Mouse (Mus musculus): ENCODE data around the gene Gli3.

Gene Gli3

GRCm38 (mm10) chr13:15688826-15689501 lies 225.9 kb downstream of the Gli3 start:
- in situ Hi-C loops (cut with MboI; ENCODE audit: low pct_unique_long_range_greater_than_20kb in 1 of 2, low sequenced_read_pairs in 2 of 2, unreplicated experiment in 1 of 2), result no loop called here

GRCm38 (mm10) chr13:15691751-15692464 lies 228.9 kb downstream of the Gli3 start:
- in situ Hi-C loops (cut with MboI; ENCODE audit: low pct_unique_long_range_greater_than_20kb in 1 of 2, low sequenced_read_pairs in 2 of 2, unreplicated experiment in 1 of 2), result no loop called here

GRCm38 (mm10) chr13:15692465-15692809 lies 229.4 kb downstream of the Gli3 start:
- in situ Hi-C loops (cut with MboI; ENCODE audit: low pct_unique_long_range_greater_than_20kb in 1 of 2, low sequenced_read_pairs in 2 of 2, unreplicated experiment in 1 of 2), result no loop called here

- in situ Hi-C loops (cut with MboI; ENCODE audit: low pct_unique_long_range_greater_than_20kb in 1 of 2, low sequenced_read_pairs in 2 of 2, unreplicated experiment in 1 of 2), result no loop called here
These were observed 235.2 kb downstream of the Gli3 start for GRCm38 (mm10) chr13:15698284-15698683.

GRCm38 (mm10) chr13:15699116-15699515 lies 236.1 kb downstream of the Gli3 start:
- in situ Hi-C loops (cut with MboI; ENCODE audit: low pct_unique_long_range_greater_than_20kb in 1 of 2, low sequenced_read_pairs in 2 of 2, unreplicated experiment in 1 of 2), result no loop called here

GRCm38 (mm10) chr13:15704669-15705068 lies 241.6 kb downstream of the Gli3 start:
- in situ Hi-C loops (cut with MboI; ENCODE audit: low pct_unique_long_range_greater_than_20kb in 1 of 2, low sequenced_read_pairs in 2 of 2, unreplicated experiment in 1 of 2), result no loop called here

DNA sequence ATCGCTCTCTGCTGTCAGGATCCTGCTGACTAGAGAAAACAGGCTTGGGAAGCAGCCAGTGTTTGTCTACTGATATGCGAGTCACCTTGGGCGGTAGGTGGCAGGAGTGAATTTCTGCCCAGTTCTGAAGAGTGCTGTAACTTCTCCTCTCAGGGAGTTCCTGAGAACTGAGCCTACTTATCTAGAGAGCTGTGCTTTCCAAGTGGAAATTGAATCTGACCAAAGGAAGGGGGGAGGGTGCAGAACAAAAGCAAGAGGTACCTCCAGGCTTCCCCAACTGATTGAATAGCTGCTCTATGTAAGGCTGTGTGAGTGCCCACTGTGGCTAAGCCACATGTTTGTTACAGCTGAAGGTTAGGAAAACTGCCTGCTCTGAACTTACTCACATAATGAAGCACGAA lies 244.4 kb downstream of the Gli3 start:
- in situ Hi-C loops (cut with MboI; ENCODE audit: low pct_unique_long_range_greater_than_20kb in 1 of 2, low sequenced_read_pairs in 2 of 2, unreplicated experiment in 1 of 2), result no loop called here

DNA sequence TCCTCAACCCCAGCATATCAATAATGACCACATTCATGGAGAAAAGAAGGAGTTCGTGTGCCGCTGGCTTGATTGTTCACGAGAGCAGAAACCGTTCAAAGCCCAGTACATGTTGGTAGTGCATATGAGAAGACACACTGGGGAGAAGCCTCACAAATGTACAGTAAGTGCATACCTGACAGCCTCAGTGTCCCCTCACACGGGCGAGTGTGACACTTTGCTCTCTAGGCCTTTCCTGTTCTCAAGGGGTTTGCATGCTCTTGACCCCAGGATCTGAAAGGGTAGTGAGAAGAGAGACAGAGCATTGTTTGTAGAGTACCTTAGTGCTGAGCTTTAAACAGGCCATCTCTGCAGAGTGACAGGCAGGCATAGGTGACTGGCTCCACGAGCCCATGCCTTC lies 250.5 kb downstream of the Gli3 start:
- in situ Hi-C loops (cut with MboI; ENCODE audit: low pct_unique_long_range_greater_than_20kb in 1 of 2, low sequenced_read_pairs in 2 of 2, unreplicated experiment in 1 of 2), result no loop called here

- in situ Hi-C loops (cut with MboI; ENCODE audit: low pct_unique_long_range_greater_than_20kb in 1 of 2, low sequenced_read_pairs in 2 of 2, unreplicated experiment in 1 of 2), result no loop called here
These were observed 251.3 kb downstream of the Gli3 start for GRCm38 (mm10) chr13:15714331-15714725.

- in situ Hi-C loops (cut with MboI; ENCODE audit: low pct_unique_long_range_greater_than_20kb in 1 of 2, low sequenced_read_pairs in 2 of 2, unreplicated experiment in 1 of 2), result no loop called here
These were observed 251.8 kb downstream of the Gli3 start for GRCm38 (mm10) chr13:15714726-15715437.

- in situ Hi-C loops (cut with MboI; ENCODE audit: low pct_unique_long_range_greater_than_20kb in 1 of 2, low sequenced_read_pairs in 2 of 2, unreplicated experiment in 1 of 2), result no loop called here
These were observed 258.4 kb downstream of the Gli3 start for GRCm38 (mm10) chr13:15721446-15721845.

DNA sequence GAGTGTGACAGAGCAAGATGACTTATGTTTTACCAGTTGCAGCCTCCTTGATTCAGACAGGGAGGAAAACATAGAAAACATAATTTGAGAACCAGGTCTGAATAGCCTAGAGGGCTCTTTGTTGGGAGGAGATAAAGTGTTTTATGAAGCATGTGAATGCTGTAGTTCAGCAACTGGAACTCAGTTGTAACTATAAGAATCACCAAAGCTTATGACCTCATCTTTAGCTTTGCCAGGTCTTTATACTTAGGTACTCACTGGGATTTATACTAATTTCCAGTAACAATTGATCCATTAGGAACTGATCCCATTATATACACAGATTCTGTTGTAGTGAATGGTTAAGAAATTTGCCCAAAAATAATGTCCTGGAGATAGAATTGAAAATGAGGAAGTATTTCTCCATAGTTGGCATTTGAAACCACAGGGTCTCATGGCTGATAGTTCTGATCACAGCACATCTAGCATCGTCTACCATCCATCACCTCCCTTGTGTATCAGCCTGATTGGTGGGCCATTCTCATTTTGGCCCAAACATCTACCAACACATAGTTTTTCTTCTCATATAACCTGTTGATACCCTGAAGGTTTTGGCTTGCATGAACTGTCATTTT lies 259.8 kb downstream of the Gli3 start:
- in situ Hi-C loops (cut with MboI; ENCODE audit: low pct_unique_long_range_greater_than_20kb in 1 of 2, low sequenced_read_pairs in 2 of 2, unreplicated experiment in 1 of 2), result no loop called here

DNA sequence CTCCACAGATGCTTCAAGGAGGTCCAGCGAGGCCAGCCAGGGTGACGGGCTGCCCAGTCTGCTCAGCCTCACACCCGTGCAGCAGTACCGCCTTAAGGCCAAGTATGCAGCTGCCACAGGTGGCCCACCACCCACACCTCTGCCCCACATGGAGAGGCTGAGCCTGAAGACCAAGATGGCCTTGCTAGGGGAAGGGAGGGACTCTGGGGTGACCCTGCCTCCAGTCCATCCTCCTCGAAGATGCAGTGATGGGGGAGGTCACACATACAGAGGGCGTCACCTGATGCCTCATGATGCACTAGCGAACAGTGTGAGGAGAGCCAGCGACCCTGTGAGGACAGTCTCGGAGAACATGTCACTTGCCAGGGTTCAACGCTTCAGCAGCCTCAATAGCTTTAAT lies 261.7 kb downstream of the Gli3 start:
- in situ Hi-C loops (cut with MboI; ENCODE audit: low pct_unique_long_range_greater_than_20kb in 1 of 2, low sequenced_read_pairs in 2 of 2, unreplicated experiment in 1 of 2), result no loop called here

DNA sequence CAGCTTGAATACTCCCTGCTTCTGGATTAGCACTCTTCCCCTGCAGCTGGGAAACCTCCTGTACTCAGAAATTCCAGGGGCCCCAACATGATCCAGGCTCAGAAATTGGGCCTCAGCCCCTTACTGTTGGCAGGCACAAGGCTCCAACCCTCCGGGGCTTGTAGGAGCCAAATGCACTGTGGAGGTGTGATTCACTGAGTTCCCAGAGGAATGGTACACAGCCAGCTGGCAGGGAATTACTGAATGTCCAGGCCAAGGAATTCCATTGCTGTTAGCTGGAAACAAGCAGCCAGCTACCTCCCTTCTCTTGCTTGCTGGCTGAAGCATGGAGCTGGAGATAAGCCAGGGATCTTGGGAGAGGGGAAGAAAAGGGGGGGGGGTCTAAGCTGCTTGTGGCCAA lies 278.7 kb downstream of the Gli3 start:
- in situ Hi-C loops (cut with MboI; ENCODE audit: low pct_unique_long_range_greater_than_20kb in 1 of 2, low sequenced_read_pairs in 2 of 2, unreplicated experiment in 1 of 2), result no loop called here

GRCm38 (mm10) chr13:15742308-15742707 lies 279.3 kb downstream of the Gli3 start:
- in situ Hi-C loops (cut with MboI; ENCODE audit: low pct_unique_long_range_greater_than_20kb in 1 of 2, low sequenced_read_pairs in 2 of 2, unreplicated experiment in 1 of 2), result no loop called here

DNA sequence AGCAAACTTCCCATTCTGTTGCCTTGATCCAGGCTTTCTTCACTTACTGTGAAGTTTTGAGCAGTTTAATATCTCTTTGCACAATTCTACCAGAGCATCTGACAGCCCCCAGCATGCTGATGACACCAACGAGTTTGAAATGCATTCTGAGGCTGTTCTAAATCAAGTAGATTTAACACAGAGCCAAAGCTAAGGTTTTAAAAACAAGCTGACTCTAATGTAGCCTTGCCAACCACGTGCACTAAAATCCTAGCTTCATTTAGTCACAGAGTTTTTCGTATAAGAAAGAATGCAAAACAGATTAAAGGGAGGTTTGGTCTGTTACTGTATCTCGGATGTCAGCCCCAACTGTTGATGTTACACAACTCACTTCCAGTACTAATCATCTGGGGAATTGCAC lies 279.7 kb downstream of the Gli3 start:
- in situ Hi-C loops (cut with MboI; ENCODE audit: low pct_unique_long_range_greater_than_20kb in 1 of 2, low sequenced_read_pairs in 2 of 2, unreplicated experiment in 1 of 2), result no loop called here

GRCm38 (mm10) chr13:15758835-15759632 lies 296.0 kb downstream of the Gli3 start:
- in situ Hi-C loops (cut with MboI; ENCODE audit: low pct_unique_long_range_greater_than_20kb in 1 of 2, low sequenced_read_pairs in 2 of 2, unreplicated experiment in 1 of 2), result loop anchor here in 1 of 2 experiments (10.0 kb wide), 1 partner anchor 1114 kb away; no protein-coding TSS in a partner anchor

GRCm38 (mm10) chr13:15759633-15760441 lies 296.8 kb downstream of the Gli3 start:
- in situ Hi-C loops (cut with MboI; ENCODE audit: low pct_unique_long_range_greater_than_20kb in 1 of 2, low sequenced_read_pairs in 2 of 2, unreplicated experiment in 1 of 2), result loop anchor here (10.0 kb wide), 2 partner anchors 1095 to 1115 kb away; no protein-coding TSS in a partner anchor

Data from mouse embryonic stem cell (cell line).